Mouse (Mus musculus) adrenal gland, postnatal 4 days (tissue): ENCODE measurements at regions not wholly inside any gene's neighbourhood (a gene's known extent, or its start where the extent isn't known, plus 50 kb on each side); places are given as distances from the start of the nearest gene placed in this dataset.

Experiments
- DNase-seq, 2 experiments: peaks; one replicate each; pipeline ENCODE4 v3.0.0; 2021 to 2022; ENCODE audit warnings: low spot score in 2 of 2, mixed read lengths in 2 of 2

- no peak for DNase-seq
Measured at GRCm38 (mm10) chr7:111337053-111337452, 254.2 kb upstream of the Eif4g2 start.

DNA sequence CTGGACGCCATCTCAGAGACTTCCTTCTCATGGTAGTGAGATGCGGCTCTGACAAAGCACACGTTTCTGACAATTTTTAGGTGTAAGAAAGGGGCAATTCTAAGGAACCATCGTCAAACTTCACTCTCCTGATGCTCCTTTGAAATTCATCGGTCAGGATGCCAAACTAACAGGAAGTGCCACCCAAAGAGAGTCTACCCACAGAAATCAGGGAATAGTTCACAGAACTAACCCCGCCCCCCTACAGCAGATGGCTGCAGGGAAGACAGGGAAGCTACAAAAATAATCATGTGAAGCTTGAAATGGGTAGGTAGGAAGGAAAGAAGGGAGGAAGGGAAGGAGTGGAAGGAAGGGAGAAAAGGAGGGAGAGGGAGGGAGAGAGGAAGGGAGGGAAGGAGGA, 240.1 kb upstream of the Eif4g2 start:
- no peak for DNase-seq

GRCm38 (mm10) chr7:111319917-111320316, 237.1 kb upstream of the Eif4g2 start:
- DNase-seq, result no peak

DNA sequence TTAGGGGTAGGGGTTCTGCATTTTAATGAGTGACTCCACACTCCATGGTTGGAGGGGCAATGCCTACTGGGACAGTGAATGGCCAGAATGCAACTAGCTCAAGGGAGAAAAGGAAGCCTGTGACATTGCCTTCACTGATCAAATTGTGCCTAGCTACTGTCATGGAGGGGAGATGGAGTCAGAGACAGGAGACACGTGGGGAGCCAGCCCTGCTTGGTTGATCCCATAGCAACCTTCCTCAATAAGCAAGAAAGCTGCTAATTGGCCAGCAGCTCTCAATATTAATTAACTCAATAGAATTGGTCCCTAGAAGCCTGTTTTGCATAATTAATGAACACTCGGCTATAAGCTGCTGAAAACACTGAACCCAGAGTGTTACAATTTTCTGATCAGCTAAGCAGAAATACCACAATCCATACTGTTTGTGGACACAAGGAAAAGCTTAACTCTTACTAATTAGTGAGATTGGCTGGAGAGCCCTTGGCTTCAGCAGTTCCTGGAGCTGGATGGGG, 233.7 kb upstream of the Eif4g2 start:
- no peak for DNase-seq

- no peak for DNase-seq
Measured at GRCm38 (mm10) chr7:111313921-111314320, 231.1 kb upstream of the Eif4g2 start.

- no peak for DNase-seq
Measured at GRCm38 (mm10) chr7:111305196-111305595, 222.4 kb upstream of the Eif4g2 start.

- DNase-seq, result no peak
Measured at GRCm38 (mm10) chr7:111301791-111302488, 219.1 kb upstream of the Eif4g2 start.

DNA sequence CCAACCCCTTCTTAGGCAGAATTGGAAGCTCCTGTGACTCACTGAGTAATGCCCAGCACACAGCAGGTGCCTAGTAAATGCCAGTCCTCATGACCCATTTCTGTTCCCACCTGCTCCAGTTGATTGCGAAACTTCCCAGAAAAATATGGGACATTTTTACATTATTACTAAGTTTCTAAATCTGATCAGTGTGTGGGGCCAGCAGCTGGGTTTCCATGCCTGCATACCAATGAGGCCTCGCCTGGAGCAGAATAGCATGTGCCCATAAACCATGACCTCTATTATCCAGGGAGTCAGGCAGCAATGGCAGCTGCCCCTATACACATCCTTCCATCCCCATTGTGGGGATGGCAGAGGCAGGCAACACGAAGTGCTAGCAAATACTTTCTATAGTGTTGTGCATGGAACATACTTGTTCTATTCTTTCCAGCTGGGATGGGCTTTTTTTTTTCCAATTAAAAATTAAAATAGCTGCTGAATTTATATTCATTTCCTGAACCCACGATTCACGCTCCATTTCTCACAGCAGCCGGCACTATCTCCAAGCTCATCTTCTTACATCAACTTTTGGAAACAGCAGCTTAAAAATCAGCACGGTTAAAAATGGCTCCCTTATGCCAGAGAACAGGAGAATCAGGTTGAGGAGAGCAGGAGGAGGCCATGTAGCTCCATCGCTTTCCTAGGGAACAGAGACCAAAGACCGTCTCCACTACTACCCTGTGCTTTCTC, 214.5 kb upstream of the Eif4g2 start:
- DNase-seq, result no peak

DNA sequence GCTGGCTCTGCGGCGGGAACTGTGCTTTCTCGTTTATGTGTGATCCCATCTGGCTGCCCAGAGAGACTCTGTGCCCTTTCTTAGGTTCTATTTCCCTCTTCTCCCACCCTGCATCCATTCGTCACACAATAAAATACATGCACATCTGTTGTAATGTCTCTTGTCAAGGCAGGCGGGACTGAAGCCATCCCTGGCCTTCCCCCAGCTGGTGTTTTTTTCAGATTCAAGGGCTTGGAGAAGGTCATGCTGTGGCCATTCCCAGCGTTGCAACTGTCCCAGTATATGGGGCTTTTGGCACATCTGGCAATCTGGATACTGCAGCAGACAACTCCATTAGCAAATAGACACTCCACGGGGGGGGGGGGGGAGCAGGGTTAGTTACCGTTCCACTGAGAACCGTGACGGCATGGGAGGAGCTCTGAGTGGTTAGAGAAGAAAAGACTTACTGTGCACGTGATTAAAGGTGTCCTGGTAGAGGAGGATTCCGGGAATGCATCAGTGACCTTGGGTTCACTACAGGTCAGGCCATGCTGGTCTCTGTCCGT, 200.7 kb upstream of the Eif4g2 start:
- DNase-seq, result no peak

- DNase-seq, result no peak
Measured at GRCm38 (mm10) chr7:111282314-111282713, 199.5 kb upstream of the Eif4g2 start.

GRCm38 (mm10) chr7:111277703-111278102, 194.9 kb upstream of the Eif4g2 start:
- no peak for DNase-seq

DNA sequence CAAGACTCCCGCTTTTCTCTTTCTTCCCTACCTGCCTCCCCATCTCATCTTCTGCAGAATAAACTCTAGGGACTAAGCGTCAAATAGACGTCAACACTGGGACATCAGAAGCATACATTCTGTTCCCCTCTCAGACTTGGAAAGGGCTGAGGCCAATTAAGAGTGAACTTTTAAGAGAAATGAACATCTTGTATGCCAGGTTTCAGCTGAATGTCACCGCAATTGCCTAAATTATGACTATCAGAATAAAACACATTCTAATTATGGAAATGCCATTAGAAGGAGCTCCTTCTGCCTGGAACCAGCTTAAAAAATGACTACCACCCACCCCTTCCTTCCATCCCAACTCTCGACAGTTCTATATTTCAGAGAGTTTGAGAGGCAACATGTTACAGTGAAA, 191.0 kb upstream of the Eif4g2 start:
- no peak for DNase-seq

- DNase-seq, result no peak
Measured at GRCm38 (mm10) chr7:111270874-111271273, 188.0 kb upstream of the Eif4g2 start.

DNA sequence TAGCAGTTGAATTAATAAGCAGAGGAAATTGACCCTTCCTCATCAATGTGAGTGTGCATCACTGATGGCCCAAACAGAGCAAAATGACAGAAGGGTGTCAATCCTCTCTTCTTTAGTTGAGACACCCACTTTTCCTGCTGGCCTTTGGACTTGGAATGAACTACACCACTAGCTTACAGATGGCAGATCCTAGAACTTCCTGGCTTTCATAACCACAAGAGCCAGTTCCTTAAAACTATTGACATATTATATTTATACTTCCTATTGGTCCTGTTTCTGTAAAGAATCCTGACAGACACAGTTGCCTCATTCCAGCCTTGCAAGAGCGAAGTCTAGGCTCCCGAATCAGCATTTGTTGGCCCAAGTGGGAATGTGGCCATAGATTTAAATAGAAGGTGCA, 185.4 kb upstream of the Eif4g2 start:
- DNase-seq, result no peak

- no peak for DNase-seq
Measured at GRCm38 (mm10) chr7:111263302-111263701, 180.5 kb upstream of the Eif4g2 start.

DNA sequence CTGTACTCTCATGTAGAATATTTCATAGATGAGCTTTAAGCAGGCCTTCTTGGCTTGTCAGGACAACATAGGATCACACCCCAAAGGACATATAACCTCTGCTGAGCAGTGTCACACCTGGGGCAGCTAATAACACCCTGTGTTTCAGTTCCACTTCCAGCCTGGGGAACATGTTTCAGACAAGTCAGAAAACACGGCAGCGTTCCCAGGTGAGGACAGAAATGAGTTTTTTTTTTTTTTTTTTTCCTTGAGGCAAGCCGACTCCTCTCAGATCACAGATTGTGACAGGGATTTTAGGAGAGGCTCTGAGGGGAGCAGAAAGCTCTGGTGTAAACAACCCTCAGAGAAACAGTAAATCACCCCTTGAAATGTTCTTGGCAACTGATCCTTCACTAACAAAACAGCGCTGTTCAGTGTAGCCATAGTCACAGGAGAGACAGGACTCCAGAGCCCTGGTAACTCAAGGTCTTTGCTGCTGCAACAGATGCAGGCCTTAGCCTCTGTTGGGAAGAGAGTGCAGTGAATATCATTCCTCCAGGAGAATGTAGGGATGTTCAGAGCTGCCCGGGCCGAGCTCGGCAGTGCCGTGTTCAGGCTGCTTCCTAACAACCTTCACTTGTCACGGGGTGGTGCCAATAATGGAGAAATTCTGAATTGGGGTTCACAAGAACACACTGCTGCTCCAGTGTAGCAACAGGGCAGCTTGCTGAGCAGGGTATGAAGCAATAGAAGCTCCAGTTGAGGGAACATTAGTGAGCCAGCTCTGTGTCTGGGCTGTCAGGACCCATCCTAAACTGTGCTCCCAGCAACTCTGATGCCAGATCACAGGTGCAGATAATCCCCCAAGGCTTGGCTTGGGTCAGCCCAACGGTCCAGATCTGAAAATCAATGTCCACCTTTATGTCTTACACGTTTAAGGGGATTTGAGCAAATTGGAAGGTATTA, 177.1 kb upstream of the Eif4g2 start:
- no peak for DNase-seq

DNA sequence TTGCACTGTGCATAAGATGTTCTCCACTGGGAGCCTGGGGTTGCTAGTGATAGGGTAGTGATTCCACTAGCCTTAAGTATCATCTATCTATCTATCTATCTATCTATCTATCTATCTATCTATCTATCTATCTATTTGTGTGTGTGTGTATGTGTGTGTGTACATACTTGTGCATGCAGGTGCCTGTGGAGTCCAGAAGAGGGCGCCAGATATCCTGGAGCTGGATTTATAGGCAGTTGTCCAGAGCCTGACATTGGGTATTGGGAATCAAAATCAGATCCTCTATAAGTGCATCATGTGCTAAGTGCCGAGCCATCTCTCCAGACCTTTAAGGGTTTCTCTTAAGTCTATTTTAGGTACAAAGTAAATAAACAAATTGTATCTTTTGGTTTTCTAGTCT, 175.0 kb upstream of the Eif4g2 start:
- DNase-seq, result no peak

DNA sequence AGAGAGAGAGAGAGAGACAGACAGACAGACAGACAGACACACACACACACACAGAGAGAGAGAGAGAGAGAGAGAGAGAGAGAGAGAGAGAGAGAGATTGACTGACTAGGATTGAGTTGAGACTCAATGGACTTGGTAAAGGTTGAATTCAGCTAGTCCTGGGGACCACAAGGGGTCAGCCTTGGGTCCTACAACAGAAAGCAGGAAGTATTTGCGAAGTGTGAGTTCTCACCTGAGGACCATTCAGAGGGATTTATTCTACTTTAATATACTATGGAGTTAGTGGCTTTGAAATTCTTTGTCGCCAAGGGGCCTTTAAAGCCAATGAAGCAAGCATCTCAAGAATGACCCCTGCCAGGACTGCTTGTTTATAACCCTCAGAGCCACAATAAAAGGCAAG, 173.4 kb upstream of the Eif4g2 start:
- DNase-seq, result no peak

GRCm38 (mm10) chr7:111249606-111250005, 166.8 kb upstream of the Eif4g2 start:
- peak; percentile 72 for DNase-seq

GRCm38 (mm10) chr7:111245488-111245887, 162.7 kb upstream of the Eif4g2 start:
- DNase-seq, result no peak

DNA sequence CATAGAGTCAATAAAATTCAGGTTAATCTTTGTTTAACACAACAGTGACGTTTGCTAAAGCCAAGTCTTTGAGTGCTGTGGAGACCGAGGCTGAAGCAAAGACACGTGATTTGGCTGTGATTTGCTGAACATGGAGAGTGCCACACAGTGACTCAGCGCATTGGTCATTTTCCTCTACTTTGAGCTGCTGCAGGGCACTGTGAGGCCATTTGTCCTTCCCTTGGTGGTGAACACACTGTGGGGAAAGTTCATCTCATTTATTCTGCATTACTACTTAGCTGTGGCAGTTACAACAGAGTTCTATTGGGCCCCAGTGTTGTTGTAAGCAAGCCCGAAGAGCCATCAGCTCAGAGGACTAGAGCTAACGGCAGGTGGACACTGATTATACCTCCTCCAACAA, 162.2 kb upstream of the Eif4g2 start:
- DNase-seq, result no peak
